Mouse (Mus musculus): Measurements from ENCODE around the gene Zfp62. TPM values are rescaled to one million over a fixed set of nuclear protein-coding genes. Genes with fewer than 3 reads are reported as not detected.

Zfp62 gene
- polyA plus RNA-seq, 1 experiment from 2014 or later, result 28.7 TPM

DNA sequence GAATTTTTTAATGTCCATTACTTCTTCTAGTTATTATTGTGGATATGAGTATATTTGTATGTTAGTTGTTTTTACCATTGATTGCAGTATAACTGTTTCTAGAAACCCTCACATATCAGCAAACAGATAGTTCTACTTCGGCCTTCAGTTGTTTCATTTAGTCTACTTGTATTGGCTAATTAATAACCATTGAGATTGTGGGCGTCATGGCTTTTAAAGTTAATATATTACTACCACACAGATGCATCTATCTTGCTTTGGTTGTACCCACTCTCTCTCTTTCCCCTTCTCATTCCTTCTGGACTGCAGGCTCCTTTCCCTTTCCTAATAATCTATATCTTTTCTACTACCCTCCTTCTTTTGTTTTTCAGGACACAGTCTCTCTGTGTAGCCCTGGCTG lies 56.2 kb downstream of the Zfp62 start:
- WGBS, result 92% methylated on average over 2 of the region's 2 CpGs
- H3K27me3 ChIP-seq (ENCODE audit: insufficient read depth, poor library complexity, severe bottlenecking), result no peaks in the 10 kb centered on the region
- H3K27ac ChIP-seq, result no peak overlapping the region
- H3K4me1 ChIP-seq (replicated peaks), result no peaks in the 10 kb centered on the region
- no peak for DNase-seq (ENCODE audit: low spot score)
- no peaks in the 10 kb centered on the region for H3K9me3 ChIP-seq
- no peak overlapping the region for H3K4me3 ChIP-seq
- H3K36me3 ChIP-seq, result peaks cover 64% of the 10 kb centered on the region

DNA sequence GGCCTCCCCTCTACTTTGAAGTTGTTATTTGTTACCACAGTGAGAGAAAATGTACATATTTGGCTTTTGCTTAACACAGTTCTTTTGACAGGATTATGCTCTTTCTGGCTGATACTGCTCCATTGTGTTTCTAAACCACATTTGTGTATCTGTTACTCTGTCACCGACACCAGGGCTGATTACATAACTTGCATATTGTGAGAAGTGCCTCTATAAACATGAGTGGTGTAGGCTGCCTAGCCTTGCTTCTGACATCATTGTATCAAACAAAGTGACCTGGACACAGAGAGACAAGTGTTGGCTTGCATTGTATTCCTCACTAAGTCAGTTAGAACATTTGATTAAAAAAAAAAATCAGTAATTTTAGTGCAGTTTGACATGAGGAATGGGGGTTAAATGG lies 56.7 kb downstream of the Zfp62 start:
- H3K4me3 ChIP-seq, result no peak overlapping the region
- H3K9me3 ChIP-seq, result no peaks in the 10 kb centered on the region
- no peaks in the 10 kb centered on the region for H3K27me3 ChIP-seq (ENCODE audit: insufficient read depth, poor library complexity, severe bottlenecking)
- WGBS, result 89% methylated on average over 1 of the region's 1 CpGs
- peaks cover 63% of the 10 kb centered on the region for H3K36me3 ChIP-seq
- no peak overlapping the region for H3K27ac ChIP-seq
- H3K4me1 ChIP-seq (replicated peaks), result no peaks in the 10 kb centered on the region
- no peak for DNase-seq (ENCODE audit: low spot score)

DNA sequence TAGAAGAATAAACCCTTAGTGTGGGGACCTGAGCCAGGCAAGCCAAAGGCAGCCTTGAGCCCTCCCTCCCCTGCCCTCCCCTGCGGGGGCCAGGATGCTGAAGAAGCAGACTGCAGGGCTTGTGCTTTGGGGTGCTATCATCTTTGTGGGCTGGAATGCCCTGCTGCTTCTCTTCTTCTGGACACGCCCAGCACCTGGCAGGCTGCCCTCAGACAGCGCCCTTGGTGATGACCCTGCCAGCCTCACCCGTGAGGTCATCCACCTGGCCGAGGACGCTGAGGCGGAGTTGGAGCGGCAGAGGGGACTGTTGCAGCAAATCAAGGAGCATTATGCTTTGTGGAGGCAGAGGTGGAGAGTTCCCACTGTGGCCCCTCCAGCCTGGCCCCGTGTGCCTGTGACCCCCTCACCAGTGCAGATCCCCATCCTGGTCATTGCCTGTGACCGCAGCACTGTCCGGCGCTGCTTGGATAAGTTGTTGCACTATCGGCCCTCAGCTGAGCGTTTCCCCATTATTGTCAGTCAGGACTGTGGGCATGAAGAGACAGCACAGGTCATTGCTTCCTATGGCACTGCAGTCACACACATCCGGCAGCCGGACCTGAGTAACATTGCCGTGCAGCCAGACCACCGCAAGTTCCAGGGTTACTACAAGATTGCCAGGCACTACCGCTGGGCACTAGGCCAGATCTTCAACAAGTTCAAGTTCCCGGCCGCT lies 57.7 kb downstream of the Zfp62 start:
- 95% methylated on average over 21 of the region's 21 CpGs for WGBS
- Histone ChIP-seq H3K27ac (no peak overlapping the region), H3K4me3 (no peak overlapping the region), H3K9me3 (no peaks in the 10 kb centered on the region), H3K4me1 (replicated peaks) (no peaks in the 10 kb centered on the region), H3K27me3 (ENCODE audit: insufficient read depth, poor library complexity, severe bottlenecking) (no peaks in the 10 kb centered on the region), H3K36me3 (peaks cover 59% of the 10 kb centered on the region)
- DNase-seq (ENCODE audit: low spot score), result no peak

DNA sequence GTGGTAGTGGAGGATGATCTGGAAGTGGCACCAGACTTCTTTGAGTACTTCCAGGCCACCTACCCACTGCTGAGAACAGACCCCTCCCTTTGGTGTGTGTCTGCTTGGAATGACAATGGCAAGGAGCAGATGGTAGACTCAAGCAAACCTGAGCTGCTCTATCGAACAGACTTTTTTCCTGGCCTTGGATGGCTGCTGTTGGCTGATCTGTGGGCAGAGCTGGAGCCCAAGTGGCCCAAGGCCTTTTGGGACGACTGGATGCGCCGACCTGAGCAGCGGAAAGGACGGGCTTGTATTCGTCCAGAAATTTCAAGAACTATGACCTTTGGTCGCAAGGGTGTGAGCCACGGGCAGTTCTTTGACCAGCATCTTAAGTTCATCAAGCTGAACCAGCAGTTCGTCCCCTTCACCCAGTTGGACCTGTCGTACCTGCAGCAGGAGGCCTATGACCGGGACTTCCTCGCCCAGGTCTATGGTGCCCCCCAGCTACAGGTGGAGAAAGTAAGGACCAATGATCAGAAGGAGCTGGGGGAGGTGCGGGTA lies 58.3 kb downstream of the Zfp62 start:
- Histone ChIP-seq H3K27ac (no peak overlapping the region), H3K4me3 (no peak overlapping the region), H3K9me3 (no peaks in the 10 kb centered on the region), H3K36me3 (peaks cover 55% of the 10 kb centered on the region), H3K4me1 (replicated peaks) (no peaks in the 10 kb centered on the region), H3K27me3 (ENCODE audit: insufficient read depth, poor library complexity, severe bottlenecking) (no peaks in the 10 kb centered on the region)
- WGBS, result 94% methylated on average over 14 of the region's 14 CpGs
- DNase-seq (ENCODE audit: low spot score), result no peak

DNA sequence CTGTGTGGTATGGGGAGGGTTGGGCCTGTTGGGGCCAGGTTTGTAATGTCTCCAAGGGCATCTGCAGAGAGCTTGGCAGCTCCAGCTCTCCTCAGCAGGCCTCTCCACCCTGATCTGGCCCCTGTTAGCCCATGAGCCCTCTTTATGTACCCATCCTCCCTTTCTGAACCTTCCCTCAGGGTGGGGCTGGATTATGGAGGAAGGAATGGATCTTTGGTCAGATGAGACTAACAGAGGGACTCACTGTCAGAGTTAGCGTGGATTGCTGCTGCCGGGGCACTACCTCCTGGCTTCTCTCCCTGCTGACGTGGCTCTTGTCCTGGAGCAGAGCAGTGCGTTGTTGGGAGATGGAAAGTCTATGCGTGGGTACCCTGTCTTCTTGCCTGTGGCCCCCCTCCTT lies 59.2 kb downstream of the Zfp62 start:
- no peak for DNase-seq (ENCODE audit: low spot score)
- no peak overlapping the region for H3K27ac ChIP-seq
- no peaks in the 10 kb centered on the region for H3K9me3 ChIP-seq
- WGBS, result 88% methylated on average over 5 of the region's 5 CpGs
- no peaks in the 10 kb centered on the region for H3K27me3 ChIP-seq (ENCODE audit: insufficient read depth, poor library complexity, severe bottlenecking)
- no peak overlapping the region for H3K4me3 ChIP-seq
- H3K36me3 ChIP-seq, result peaks cover 47% of the 10 kb centered on the region
- no peaks in the 10 kb centered on the region for H3K4me1 ChIP-seq (replicated peaks)

DNA sequence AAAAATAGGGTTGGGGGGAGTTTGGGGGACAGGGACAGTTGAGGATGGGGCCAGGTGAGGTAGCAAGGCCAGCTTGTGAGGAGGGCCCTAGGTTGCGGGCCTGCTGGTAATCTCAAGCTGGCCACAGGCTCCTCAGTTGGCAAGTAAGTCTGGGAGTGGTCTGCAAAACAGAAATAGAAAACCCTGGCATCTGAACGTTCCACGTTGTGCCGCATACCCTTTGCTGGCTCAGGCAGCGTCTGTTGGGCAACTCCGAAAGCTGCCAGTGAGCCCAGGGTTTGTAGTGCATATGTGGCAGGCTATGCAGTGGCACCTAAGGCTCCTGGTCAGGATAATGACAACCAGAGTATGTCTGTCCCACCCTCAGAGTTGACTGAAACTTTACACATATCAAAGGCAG lies 60.1 kb downstream of the Zfp62 start:
- Histone ChIP-seq H3K27ac (no peak overlapping the region), H3K9me3 (no peaks in the 10 kb centered on the region), H3K4me3 (no peak overlapping the region), H3K4me1 (replicated peaks) (no peaks in the 10 kb centered on the region), H3K27me3 (ENCODE audit: insufficient read depth, poor library complexity, severe bottlenecking) (no peaks in the 10 kb centered on the region), H3K36me3 (peaks cover 44% of the 10 kb centered on the region)
- no peak for DNase-seq (ENCODE audit: low spot score)
- 91% methylated on average over 6 of the region's 6 CpGs for WGBS

DNA sequence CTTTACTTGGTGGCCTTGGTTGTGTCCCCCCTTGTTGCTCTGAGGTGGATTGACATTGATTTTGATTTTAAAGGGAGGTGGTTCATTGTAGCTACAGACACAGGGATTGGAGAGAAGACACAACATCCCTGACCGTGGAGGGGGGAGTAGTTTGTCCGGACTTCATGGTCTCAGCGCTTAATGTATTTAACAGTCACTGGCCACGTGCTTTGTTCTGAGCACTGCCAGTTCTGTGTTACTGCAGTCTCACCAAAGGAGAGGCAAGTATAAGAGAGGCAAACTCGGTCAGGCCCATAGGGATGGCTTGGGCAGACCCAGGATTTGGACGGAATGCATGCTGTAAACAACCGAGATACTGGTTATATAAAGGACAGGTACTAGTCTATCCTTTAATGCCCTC lies 61.0 kb downstream of the Zfp62 start:
- Histone ChIP-seq H3K36me3 (peaks cover 44% of the 10 kb centered on the region), H3K27ac (no peak overlapping the region), H3K27me3 (ENCODE audit: insufficient read depth, poor library complexity, severe bottlenecking) (no peaks in the 10 kb centered on the region), H3K4me1 (replicated peaks) (no peaks in the 10 kb centered on the region), H3K4me3 (no peak overlapping the region), H3K9me3 (no peaks in the 10 kb centered on the region)
- WGBS, result 86% methylated on average over 7 of the region's 7 CpGs
- no peak for DNase-seq (ENCODE audit: low spot score)

DNA sequence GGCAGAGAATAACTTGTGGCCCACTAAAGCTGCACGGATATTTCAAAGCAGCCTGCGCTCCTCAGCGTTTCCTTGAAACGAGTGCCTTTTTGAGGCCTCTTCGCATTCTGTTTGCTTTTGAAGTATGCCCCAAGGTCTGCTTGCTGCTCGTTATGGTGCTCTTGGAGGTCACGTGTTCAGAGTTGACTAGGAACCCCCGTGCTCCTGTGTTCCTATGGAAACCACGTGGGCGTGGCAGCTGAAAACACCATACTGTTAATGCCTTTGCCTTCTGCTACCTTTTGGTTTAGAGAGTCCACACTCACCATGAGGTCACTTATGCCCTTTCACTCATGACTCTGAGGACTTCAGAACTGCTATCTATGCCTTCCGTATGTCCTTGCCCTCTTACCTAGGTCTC lies 61.5 kb downstream of the Zfp62 start:
- Histone ChIP-seq H3K27me3 (ENCODE audit: insufficient read depth, poor library complexity, severe bottlenecking) (no peaks in the 10 kb centered on the region), H3K4me1 (replicated peaks) (no peaks in the 10 kb centered on the region), H3K36me3 (peaks cover 41% of the 10 kb centered on the region), H3K4me3 (no peak overlapping the region), H3K9me3 (no peaks in the 10 kb centered on the region), H3K27ac (no peak overlapping the region)
- 85% methylated on average over 11 of the region's 11 CpGs for WGBS
- DNase-seq (ENCODE audit: low spot score), result no peak

DNA sequence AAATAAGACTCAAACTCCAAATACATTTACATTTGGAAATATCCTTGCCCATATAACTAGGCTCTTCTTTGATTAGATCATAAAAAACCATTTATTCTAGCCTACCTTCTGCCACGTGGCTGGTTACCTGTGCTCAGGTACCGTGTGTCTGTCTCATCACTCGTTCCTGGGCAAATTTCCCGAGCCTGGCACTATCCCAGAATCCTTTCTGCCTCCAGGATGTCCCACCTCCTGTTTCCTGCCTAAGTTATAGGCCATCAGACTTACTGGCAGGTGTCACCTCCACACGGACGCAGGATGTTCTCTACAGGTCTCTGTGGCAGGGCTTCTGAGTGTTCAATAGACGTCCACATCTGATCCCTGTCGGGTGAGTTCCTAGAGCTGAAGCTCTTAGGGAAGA lies 62.0 kb downstream of the Zfp62 start:
- H3K4me3 ChIP-seq, result no peak overlapping the region
- no peaks in the 10 kb centered on the region for H3K4me1 ChIP-seq (replicated peaks)
- WGBS, result 86% methylated on average over 8 of the region's 8 CpGs
- no peak for DNase-seq (ENCODE audit: low spot score)
- H3K27me3 ChIP-seq (ENCODE audit: insufficient read depth, poor library complexity, severe bottlenecking), result no peaks in the 10 kb centered on the region
- H3K9me3 ChIP-seq, result no peaks in the 10 kb centered on the region
- peaks cover 37% of the 10 kb centered on the region for H3K36me3 ChIP-seq
- no peak overlapping the region for H3K27ac ChIP-seq

DNA sequence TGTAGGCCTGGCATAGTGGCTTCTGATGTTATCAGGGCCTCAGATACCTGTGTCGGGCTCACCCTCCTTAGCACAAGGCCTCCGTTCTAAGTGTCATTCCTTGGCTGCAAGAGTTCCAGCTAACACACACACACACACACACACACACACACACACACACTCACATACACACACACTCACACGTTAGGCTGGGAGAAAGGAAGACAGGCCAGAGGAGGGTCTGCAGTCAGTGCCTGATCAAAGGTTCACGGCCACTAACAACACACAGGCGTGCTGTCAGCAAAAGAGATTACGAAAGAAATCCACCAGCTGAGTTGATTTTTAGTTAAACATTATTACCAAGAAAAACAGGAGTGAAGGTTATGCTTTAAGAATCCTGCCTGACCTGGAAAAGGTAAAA lies 63.6 kb downstream of the Zfp62 start:
- Histone ChIP-seq H3K4me3 (no peak overlapping the region), H3K36me3 (peaks cover 21% of the 10 kb centered on the region), H3K9me3 (no peaks in the 10 kb centered on the region), H3K27ac (no peak overlapping the region), H3K4me1 (replicated peaks) (no peaks in the 10 kb centered on the region), H3K27me3 (ENCODE audit: insufficient read depth, poor library complexity, severe bottlenecking) (no peaks in the 10 kb centered on the region)
- WGBS, result 96% methylated on average over 6 of the region's 6 CpGs
- DNase-seq (ENCODE audit: low spot score), result no peak

DNA sequence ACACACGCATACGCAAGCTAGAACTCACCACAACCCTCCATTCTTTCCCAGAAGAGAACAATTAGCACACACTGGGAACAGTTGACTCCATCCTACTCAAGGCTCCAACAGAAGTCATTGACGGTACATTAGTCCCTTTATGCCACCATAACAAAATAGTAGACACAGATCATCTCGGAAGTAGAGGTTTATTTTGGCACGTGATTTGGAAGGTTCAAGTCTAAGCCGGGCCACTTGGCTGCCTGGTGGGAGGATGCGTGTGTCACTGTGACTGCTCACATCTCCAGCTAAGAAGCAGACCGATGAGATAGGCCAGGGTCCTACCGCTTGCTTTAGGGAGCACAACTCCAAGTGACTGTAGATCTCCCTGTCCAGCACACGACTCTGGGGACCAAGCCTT lies 64.2 kb downstream of the Zfp62 start:
- WGBS, result 90% methylated on average over 10 of the region's 10 CpGs

DNA sequence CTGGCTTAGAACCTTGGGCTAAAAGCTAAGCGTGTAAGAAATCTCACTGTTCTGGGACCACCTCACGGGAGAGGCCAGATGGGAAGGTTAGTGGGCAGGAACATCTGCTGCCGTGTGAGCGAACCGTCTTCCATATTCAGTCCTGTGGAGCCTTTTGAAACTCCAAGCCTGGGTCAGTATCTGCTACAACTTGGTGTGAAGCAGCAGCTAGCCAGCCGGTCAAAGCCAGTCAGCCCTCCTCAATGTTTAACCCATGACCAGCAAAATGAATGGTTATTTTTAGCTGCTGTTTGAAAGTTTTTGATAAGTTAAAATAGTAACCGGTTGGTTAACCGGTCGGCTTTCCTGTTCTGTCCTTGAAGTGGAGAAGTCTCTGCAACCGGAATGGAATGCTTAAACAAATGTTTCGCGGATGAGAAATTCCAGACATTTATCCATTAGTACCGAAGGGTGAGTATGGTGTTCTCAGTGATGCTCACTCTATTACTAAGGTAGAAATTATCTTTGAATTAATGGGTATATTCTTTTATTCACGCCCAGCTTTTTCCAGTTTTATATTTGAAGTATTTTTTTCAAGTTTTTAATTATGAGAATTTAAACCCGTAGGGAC lies 65.0 kb downstream of the Zfp62 start:
- DNase-seq (ENCODE audit: low spot score), result no peak
- no peaks in the 10 kb centered on the region for H3K27me3 ChIP-seq (ENCODE audit: insufficient read depth, poor library complexity, severe bottlenecking)
- no peaks in the 10 kb centered on the region for H3K4me1 ChIP-seq (replicated peaks)
- no peaks in the 10 kb centered on the region for H3K9me3 ChIP-seq
- WGBS, result 90% methylated on average over 15 of the region's 15 CpGs
- H3K27ac ChIP-seq, result no peak overlapping the region
- peaks cover 7% of the 10 kb centered on the region; the same call in 1 of the 2 replicates for H3K36me3 ChIP-seq
- H3K4me3 ChIP-seq, result no peak overlapping the region

More for the DNA sequence above, 64.2 kb downstream of the Zfp62 start:
- Histone ChIP-seq H3K27ac (no peak overlapping the region), H3K27me3 (ENCODE audit: insufficient read depth, poor library complexity, severe bottlenecking) (no peaks in the 10 kb centered on the region), H3K4me1 (replicated peaks) (no peaks in the 10 kb centered on the region), H3K9me3 (no peaks in the 10 kb centered on the region), H3K4me3 (no peak overlapping the region), H3K36me3 (peaks cover 15% of the 10 kb centered on the region)
- no peak for DNase-seq (ENCODE audit: low spot score)

All from hindbrain, embryonic 10.5 days (tissue).